Mouse (Mus musculus): ENCODE results near the gene Adap2.
A peak's percentile ranks its signal among the peaks of the same experiment; 100 is the strongest.

Adap2 gene

GRCm38 (mm10) chr11:80208465-80208859, 54.6 kb downstream of the Adap2 start:
- TF ChIP-seq GATA4 (IDR thresholded peaks at IDR 0.05; ENCODE audit: insufficient replicate concordance, low read length), result no peak

GRCm38 (mm10) chr11:80208860-80209800, 55.2 kb downstream of the Adap2 start, which contains the start of gene Rhot1:
Gene Rhot1, plus strand, starts transcription at chr11:80209019.
- TF ChIP-seq GATA4 (IDR thresholded peaks at IDR 0.05; ENCODE audit: insufficient replicate concordance, low read length), result peak; percentile 83; the same call in 1 of the 2 replicates

- no peak for TF ChIP-seq GATA4 (IDR thresholded peaks at IDR 0.05; ENCODE audit: insufficient replicate concordance, low read length)
These were observed 56.4 kb downstream of the Adap2 start for GRCm38 (mm10) chr11:80210321-80210720.

GRCm38 (mm10) chr11:80212282-80212681, 58.4 kb downstream of the Adap2 start:
- no peak for TF ChIP-seq GATA4 (IDR thresholded peaks at IDR 0.05; ENCODE audit: insufficient replicate concordance, low read length)

GRCm38 (mm10) chr11:80215291-80215690, 61.4 kb downstream of the Adap2 start:
- no peak for TF ChIP-seq GATA4 (IDR thresholded peaks at IDR 0.05; ENCODE audit: insufficient replicate concordance, low read length)

GRCm38 (mm10) chr11:80218657-80219293, 64.9 kb downstream of the Adap2 start:
- no peak for TF ChIP-seq GATA4 (IDR thresholded peaks at IDR 0.05; ENCODE audit: insufficient replicate concordance, low read length)

Measured in liver, adult (tissue).